ENCODE assay signal across 31 mouse cellular contexts in the genomic region with DNA sequence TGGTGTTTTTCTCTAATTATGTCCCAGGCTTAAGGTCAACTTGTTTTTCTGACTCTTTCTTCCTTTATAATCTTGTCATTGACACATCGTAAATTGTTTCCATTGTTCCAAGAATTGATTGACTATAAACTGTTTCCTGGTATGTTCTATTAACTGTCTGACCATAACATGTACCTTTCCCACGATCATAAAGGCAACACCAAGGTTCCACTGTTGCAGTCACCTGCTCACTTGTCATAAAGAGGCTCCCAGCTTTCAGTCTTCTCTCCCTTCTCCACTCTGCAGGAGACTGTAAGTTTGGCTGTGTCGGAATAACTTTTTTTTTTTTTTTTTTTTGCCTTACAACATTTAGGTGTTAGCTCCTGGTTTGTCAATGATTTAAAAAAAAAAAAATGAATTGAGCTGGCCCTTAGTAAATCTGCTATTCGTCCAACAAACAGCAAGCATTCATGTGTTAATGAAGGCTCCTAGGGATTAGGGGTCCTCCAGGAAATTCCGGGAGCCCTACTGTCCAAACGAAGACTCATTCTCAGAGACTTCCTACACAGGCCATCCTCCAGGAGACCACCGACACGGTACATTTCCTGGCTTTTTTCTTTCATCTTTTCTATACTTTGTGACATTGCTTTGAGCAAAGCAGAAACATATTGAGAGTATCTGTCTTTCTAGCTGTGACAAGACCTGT.
A peak's percentile ranks its signal among the peaks of the same experiment; 100 is the strongest.
DNase-seq lines count a peak whose midpoint lies in the region; ATAC-seq and TF ChIP-seq lines count a peak whose summit lies in the region.
"Had no signal": no experiment of that assay in that cellular context is flagged by ENCODE, and none has a peak within 500 bp of the region (broad histone marks: within the 10 kb centered on the region; RNA-seq: fewer than 3 reads in every experiment).

No protein-coding gene starts in this region.

- TF ChIP-seq CTCF in intestine, postnatal 0 days (IDR thresholded peaks at IDR 0.05; ENCODE audit: low read depth) = no peak

- WGBS in intestine, postnatal 0 days = 53% methylated on average over 8 of the region's 8 CpGs
- 72% methylated on average over 8 of the region's 8 CpGs for WGBS in embryonic facial prominence, embryonic 10.5 days

- peak; percentile 91 for ATAC-seq in intestine, postnatal 0 days
- ATAC-seq: activated CD4-positive, CD25-positive, alpha-beta regulatory T cell, adult 4 months; forebrain, embryonic 13.5 days; forebrain, embryonic 16.5 days; hindbrain, postnatal 0 days; inflammation-experienced regulatory T-cells, adult 6 months; Patski had no signal

- H3K36me3 ChIP-seq in intestine, postnatal 0 days (ENCODE audit: control insufficient read depth, insufficient read depth) = no peaks in the 10 kb centered on the region
- no peaks in the 10 kb centered on the region for H3K36me3 ChIP-seq in embryonic facial prominence, embryonic 10.5 days (replicated peaks)
- H3K36me3 ChIP-seq: forebrain, embryonic 10.5 days; G1E; heart, embryonic 10.5 days; heart, embryonic 13.5 days had no signal

- H3K4me1 ChIP-seq in intestine, postnatal 0 days (replicated peaks; ENCODE audit: control insufficient read depth, insufficient read depth, low read length) = no peaks in the 10 kb centered on the region
- H3K4me1 ChIP-seq in embryonic facial prominence, embryonic 10.5 days = no peaks in the 10 kb centered on the region
- H3K4me1 ChIP-seq: forebrain, embryonic 10.5 days; forebrain, embryonic 13.5 days; heart, embryonic 10.5 days; heart, embryonic 13.5 days had no signal

- H3K4me3 ChIP-seq in intestine, postnatal 0 days (ENCODE audit: low read depth, low read length) = no peak overlapping the region
- no peak overlapping the region for H3K4me3 ChIP-seq in embryonic facial prominence, embryonic 10.5 days
- H3K4me3 ChIP-seq: forebrain, embryonic 10.5 days; forebrain, embryonic 13.5 days; heart, embryonic 10.5 days; heart, embryonic 13.5 days had no signal

- no peak overlapping the region for H3K27ac ChIP-seq in intestine, postnatal 0 days (ENCODE audit: low read depth, low read length)
- H3K27ac ChIP-seq in embryonic facial prominence, embryonic 10.5 days (replicated peaks) = no peak overlapping the region
- H3K27ac ChIP-seq: forebrain, embryonic 10.5 days; forebrain, embryonic 13.5 days; heart, embryonic 10.5 days; heart, embryonic 13.5 days; hindbrain, embryonic 14.5 days; hindbrain, postnatal 0 days had no signal

- DNase-seq in testis, postnatal 10 days (ENCODE audit: low spot score) = peak; percentile 1
- DNase-seq in testis, postnatal 14 days (ENCODE audit: low spot score) = no peak
- DNase-seq in R1 (ENCODE audit: low read depth, low spot score) = peak; percentile 90
- no peak for DNase-seq in lung, postnatal 4 days
- DNase-seq in embryonic facial prominence, embryonic 10.5 days (ENCODE audit: low spot score) = no peak
- DNase-seq in left cerebral cortex, postnatal 4 days = no peak
- DNase-seq: adrenal gland, adult 8-10 months; adrenal gland, postnatal 25 days; B cell, adult 2 months; cerebellum, adult 11-12 months; cerebellum, adult 8-10 months; cerebellum, postnatal 10 days; cerebellum, postnatal 36 days; embryo, embryonic 11 days; gastrocnemius, postnatal 14 days; heart, adult 18-20 months; heart, postnatal 14 days; heart, postnatal 4 days had no signal

- intact Hi-C loops in left cerebral cortex, postnatal 4 days (cut with DNase I) = no loop called here

- no peaks in the 10 kb centered on the region for H3K27me3 ChIP-seq in intestine, postnatal 0 days (replicated peaks; ENCODE audit: control insufficient read depth, insufficient read depth, low read length)
- H3K27me3 ChIP-seq in embryonic facial prominence, embryonic 10.5 days (replicated peaks; ENCODE audit: low read depth, poor library complexity, severe bottlenecking) = no peaks in the 10 kb centered on the region
- H3K27me3 ChIP-seq: CH12.LX; forebrain, embryonic 13.5 days; heart, embryonic 13.5 days; Patski had no signal

- H3K4me2 ChIP-seq in intestine, postnatal 0 days (replicated peaks; ENCODE audit: low read depth) = no peak overlapping the region
- H3K4me2 ChIP-seq: forebrain, embryonic 13.5 days; heart, embryonic 13.5 days; hindbrain, embryonic 14.5 days had no signal

- no peak overlapping the region for H3K9ac ChIP-seq in intestine, postnatal 0 days (ENCODE audit: low read depth, low read length)
- H3K9ac ChIP-seq: forebrain, embryonic 13.5 days; heart, embryonic 13.5 days; hindbrain, embryonic 14.5 days had no signal

- H3K9me3 ChIP-seq in intestine, postnatal 0 days (ENCODE audit: control insufficient read depth) = no peaks in the 10 kb centered on the region
- H3K9me3 ChIP-seq in embryonic facial prominence, embryonic 10.5 days = peaks cover 10% of the 10 kb centered on the region; the same call in 1 of the 2 replicates
- H3K9me3 ChIP-seq: G1E had no signal

Comparison
In these comparisons a context has a peak if more than half of its experiments do, and no peak if none do; other contexts are left out.
1. DNase-seq: peak in testis, postnatal 10 days (single experiment) and R1 (single experiment); none in testis, postnatal 14 days (single experiment), lung, postnatal 4 days (0 of 2), embryonic facial prominence, embryonic 10.5 days (single experiment) and left cerebral cortex, postnatal 4 days (single experiment).